Mouse (Mus musculus): ENCODE results near the gene Olfr1029. TPM values are rescaled to one million over a fixed set of nuclear protein-coding genes. Genes with fewer than 3 reads are reported as not detected.
"Not testable (repeated sequence)": the region's sequence is repeated elsewhere in the genome, so short reads cannot be mapped to it uniquely, and the experiment has no call there.

The Olfr1029 gene
- not detected for polyA plus RNA-seq (2017; shearing (Covaris generic))

- ATAC-seq: no peak
Measured at GRCm38 (mm10) chr2:85973595-85973994, at the start of gene Olfr1029. Gene Olfr1029, plus strand, starts transcription at chr2:85973895.

- ATAC-seq: no peak
Measured at GRCm38 (mm10) chr2:85950137-85950536, 23.6 kb upstream of the Olfr1029 start, which contains the start of gene Olfr1028. Gene Olfr1028, plus strand, starts transcription at chr2:85950437.

- ATAC-seq: no peak
Measured at GRCm38 (mm10) chr2:85978976-85979375, 5.3 kb downstream of the Olfr1029 start, which contains the start of gene Olfr1030. Gene Olfr1030, plus strand, starts transcription at chr2:85979276.

GRCm38 (mm10) chr2:85990004-85990403 lies 16.3 kb downstream of the Olfr1029 start, which contains the start of gene Olfr1031:
Gene Olfr1031, plus strand, starts transcription at chr2:85990304.
- no peak for ATAC-seq

- no peak for ATAC-seq
Measured at GRCm38 (mm10) chr2:86005240-86005639, 31.5 kb downstream of the Olfr1029 start, which contains the start of gene Olfr1032. Gene Olfr1032, plus strand, starts transcription at chr2:86005540.

GRCm38 (mm10) chr2:86020406-86020805 lies 46.7 kb downstream of the Olfr1029 start, which contains the start of gene Olfr1033:
Gene Olfr1033, plus strand, starts transcription at chr2:86020633.
- not testable (repeated sequence) for ATAC-seq

- ATAC-seq: not testable (repeated sequence)
Measured at GRCm38 (mm10) chr2:86021518-86021917, 47.8 kb downstream of the Olfr1029 start.

Other genes with a start within 250 kb of the Olfr1029 start
- not detected for gene Olfr1012, start 211.1 kb upstream of the Olfr1029 start, polyA plus RNA-seq (2017; shearing (Covaris generic))
- gene Olfr1013, start 206.8 kb upstream of the Olfr1029 start, polyA plus RNA-seq (2017; shearing (Covaris generic)): not detected
- gene Olfr1014, start 201.2 kb upstream of the Olfr1029 start, polyA plus RNA-seq (2017; shearing (Covaris generic)): not detected
- gene Olfr1015, start 191.9 kb upstream of the Olfr1029 start, polyA plus RNA-seq (2017; shearing (Covaris generic)): not detected
- not detected for gene Olfr1016, start 171.4 kb upstream of the Olfr1029 start, polyA plus RNA-seq (2017; shearing (Covaris generic))
- gene Olfr1018, start 155.4 kb upstream of the Olfr1029 start, polyA plus RNA-seq (2017; shearing (Covaris generic)): not detected
- not detected for gene Olfr1019, start 128.4 kb upstream of the Olfr1029 start, polyA plus RNA-seq (2017; shearing (Covaris generic))
- gene Olfr1020, start 126.9 kb upstream of the Olfr1029 start, polyA plus RNA-seq (2017; shearing (Covaris generic)): not detected
- gene Olfr1022, start 105.3 kb upstream of the Olfr1029 start, polyA plus RNA-seq (2017; shearing (Covaris generic)): not detected
- gene Olfr1023, start 88.3 kb upstream of the Olfr1029 start, polyA plus RNA-seq (2017; shearing (Covaris generic)): not detected
- gene Olfr1024, start 68.8 kb upstream of the Olfr1029 start, polyA plus RNA-seq (2017; shearing (Covaris generic)): not detected
- not detected for gene Olfr1025-ps1, start 58.7 kb upstream of the Olfr1029 start, polyA plus RNA-seq (2017; shearing (Covaris generic))
- gene Olfr1026, start 52.3 kb upstream of the Olfr1029 start, polyA plus RNA-seq (2017; shearing (Covaris generic)): not detected
- gene Olfr1028, start 23.5 kb upstream of the Olfr1029 start, polyA plus RNA-seq (2017; shearing (Covaris generic)): not detected
- not detected for gene Olfr1030, start 5.4 kb downstream of the Olfr1029 start, polyA plus RNA-seq (2017; shearing (Covaris generic))
- gene Olfr1031, start 16.4 kb downstream of the Olfr1029 start, polyA plus RNA-seq (2017; shearing (Covaris generic)): not detected
- not detected for gene Olfr1032, start 31.6 kb downstream of the Olfr1029 start, polyA plus RNA-seq (2017; shearing (Covaris generic))
- 1 to 10 TPM in 1 of 3 experiments, not detected in 2; 1.2 TPM for gene Olfr1033, start 46.7 kb downstream of the Olfr1029 start, polyA plus RNA-seq (2017; shearing (Covaris generic))
- not detected for gene Olfr1034, start 72.0 kb downstream of the Olfr1029 start, polyA plus RNA-seq (2017; shearing (Covaris generic))
- not detected for gene Olfr1036, start 100.1 kb downstream of the Olfr1029 start, polyA plus RNA-seq (2017; shearing (Covaris generic))
- gene Olfr1037, start 113.5 kb downstream of the Olfr1029 start, polyA plus RNA-seq (2017; shearing (Covaris generic)): not detected
- not detected for gene Olfr1039, start 162.0 kb downstream of the Olfr1029 start, polyA plus RNA-seq (2017; shearing (Covaris generic))
- gene Olfr1040, start 172.8 kb downstream of the Olfr1029 start, polyA plus RNA-seq (2017; shearing (Covaris generic)): not detected
- not detected for gene Olfr1042, start 187.9 kb downstream of the Olfr1029 start, polyA plus RNA-seq (2017; shearing (Covaris generic))
- not detected for gene Olfr1043, start 193.6 kb downstream of the Olfr1029 start, polyA plus RNA-seq (2017; shearing (Covaris generic))
- not detected for gene Olfr1044, start 203.9 kb downstream of the Olfr1029 start, polyA plus RNA-seq (2017; shearing (Covaris generic))
- gene Olfr52, start 211.8 kb downstream of the Olfr1029 start, polyA plus RNA-seq (2017; shearing (Covaris generic)): not detected
- not detected for gene Olfr1045, start 229.1 kb downstream of the Olfr1029 start, polyA plus RNA-seq (2017; shearing (Covaris generic))
- gene Olfr1046, start 245.4 kb downstream of the Olfr1029 start, polyA plus RNA-seq (2017; shearing (Covaris generic)): not detected